Mouse (Mus musculus): ENCODE data around the gene Ccdc125. TPM values are rescaled to one million over a fixed set of nuclear protein-coding genes. Genes with fewer than 3 reads are reported as not detected.

Ccdc125 gene
- polyA plus RNA-seq (2014; fragmentation: Illumina TruSeq; extraction: RNeasy Lipid Tissue Mini Kit (QIAGEN cat#74804); ENCODE audit: insufficient read depth, low read depth, low replicate concordance): 3.2 TPM

GRCm38 (mm10) chr13:100669291-100670022 lies at the start of gene Ccdc125:
TSS of gene Ccdc125 (plus strand) at chr13:100669717.

DNA sequence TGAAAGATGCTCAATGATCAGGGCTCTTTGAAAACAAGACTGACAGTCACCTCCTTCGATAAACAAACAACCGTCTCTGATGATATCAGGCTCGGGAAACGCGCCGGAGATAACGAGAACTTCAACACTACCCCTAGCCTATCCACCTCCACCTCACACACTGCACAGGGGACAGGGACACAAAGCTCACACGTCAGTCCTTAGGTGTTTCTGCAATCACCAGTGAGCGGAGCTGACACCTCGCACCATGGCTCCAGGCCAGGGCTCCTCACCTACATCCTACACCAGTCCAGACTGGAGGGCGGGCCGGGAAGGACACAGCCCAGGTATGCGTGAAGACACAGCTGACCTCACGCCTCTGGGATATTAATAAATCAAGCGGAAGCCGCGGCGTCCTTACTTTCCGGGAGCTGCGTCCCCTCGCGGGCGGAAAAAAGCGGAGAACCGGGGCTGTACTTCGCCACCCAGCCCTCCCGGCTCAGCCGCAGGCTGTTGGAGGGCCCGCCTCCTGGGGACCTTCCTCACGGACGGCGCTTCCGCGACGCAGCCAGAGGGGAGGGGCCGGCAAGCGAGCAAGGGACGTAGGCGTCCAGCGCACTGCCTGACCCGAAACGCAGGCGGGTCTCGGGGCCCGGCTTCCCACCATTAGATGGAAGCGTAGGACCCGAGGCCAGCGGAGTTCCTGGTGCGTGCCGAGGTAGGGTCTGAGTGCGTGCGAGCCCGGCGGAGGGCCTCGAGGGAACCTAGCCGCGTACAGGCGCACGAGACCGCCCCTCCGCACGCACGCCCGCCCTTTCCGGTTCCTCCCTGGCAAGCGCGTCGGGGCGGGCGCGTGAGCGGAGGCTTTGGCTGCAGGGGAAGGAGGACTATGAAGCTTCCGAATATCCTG lies 18.7 kb upstream of the Ccdc125 start, which contains the start of the genes Ak6 and Rad17:
Ak6 (plus strand) TSS at position 430 of the 889 bp plus-strand sequence.
Rad17 (minus strand) TSS at position 502 of the 889 bp plus-strand sequence.

DNA sequence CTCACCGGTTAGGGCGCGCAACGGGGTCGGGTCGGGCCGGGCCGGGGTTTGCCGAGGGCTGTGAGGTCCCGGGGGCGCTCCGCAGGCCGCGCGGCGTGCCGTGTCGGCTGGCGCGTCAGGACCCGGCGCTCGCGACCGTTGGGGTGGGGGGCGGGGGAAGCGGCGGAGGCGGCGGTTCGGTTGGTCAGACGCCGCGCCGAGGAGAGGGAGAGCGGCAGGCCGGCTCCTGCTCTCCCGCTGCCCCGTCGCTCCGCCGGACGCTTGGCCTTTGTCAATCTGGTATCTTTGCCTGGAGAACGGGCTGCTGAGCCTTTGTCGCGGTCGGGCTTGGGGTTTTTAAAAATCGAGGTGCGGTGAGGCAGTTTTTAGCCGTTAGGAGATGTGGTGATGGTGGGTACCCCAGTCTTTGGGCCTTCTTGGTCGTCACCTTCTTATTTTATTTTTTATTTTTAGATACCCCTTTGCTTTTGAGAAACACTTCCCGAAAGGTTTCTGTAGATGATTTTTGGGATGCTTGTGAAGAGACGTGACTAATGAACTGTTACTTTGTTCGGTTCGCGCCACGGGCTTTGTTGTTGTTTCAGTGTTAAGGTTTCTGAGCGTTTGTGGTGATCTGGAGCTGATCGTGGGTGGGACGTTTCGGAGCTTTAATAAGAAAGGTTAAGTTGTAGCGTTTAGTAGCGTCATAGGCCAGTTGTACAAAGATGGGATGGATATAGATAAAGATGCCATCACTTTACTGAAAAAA lies 17.9 kb upstream of the Ccdc125 start, which contains the start of gene Taf9:
Taf9 (plus strand) TSS at position 141 of the 748 bp plus-strand sequence.

DNA sequence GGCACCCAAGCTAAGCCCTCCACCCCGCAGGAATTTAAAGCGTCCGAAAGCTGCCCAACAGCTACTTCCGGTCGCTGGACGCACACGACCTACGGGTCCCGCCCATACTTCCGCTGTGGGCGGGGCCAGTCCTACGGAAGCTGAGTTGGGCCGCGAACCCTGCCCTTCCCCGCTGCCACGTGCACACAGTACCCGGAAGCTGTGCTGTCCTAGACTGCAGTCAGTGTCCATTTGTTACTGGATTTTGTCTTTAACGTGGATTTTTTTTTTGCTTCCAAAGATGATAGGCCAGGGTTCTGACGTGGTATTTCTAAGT lies 61.3 kb downstream of the Ccdc125 start, which contains the start of gene Cdk7:
Cdk7 (minus strand) TSS at position 79 of the 316 bp plus-strand sequence.

GRCm38 (mm10) chr13:100744036-100744744 lies 74.7 kb downstream of the Ccdc125 start, which contains the start of gene Mrps36:
TSS of gene Mrps36 (minus strand) at chr13:100744659.

Other genes with a start within 250 kb of the Ccdc125 start
- gene Naip1, start 216.8 kb upstream of the Ccdc125 start, polyA plus RNA-seq (2014; fragmentation: Illumina TruSeq; extraction: RNeasy Lipid Tissue Mini Kit (QIAGEN cat#74804); ENCODE audit: insufficient read depth, low read depth, low replicate concordance): not detected
- gene Gtf2h2, start 177.1 kb upstream of the Ccdc125 start, polyA plus RNA-seq (2014; fragmentation: Illumina TruSeq; extraction: RNeasy Lipid Tissue Mini Kit (QIAGEN cat#74804); ENCODE audit: insufficient read depth, low read depth, low replicate concordance): 19.5 TPM
- 26.4 TPM for gene Ocln, start 117.0 kb upstream of the Ccdc125 start, polyA plus RNA-seq (2014; fragmentation: Illumina TruSeq; extraction: RNeasy Lipid Tissue Mini Kit (QIAGEN cat#74804); ENCODE audit: insufficient read depth, low read depth, low replicate concordance)
- gene Marveld2, start 52.7 kb upstream of the Ccdc125 start, polyA plus RNA-seq (2014; fragmentation: Illumina TruSeq; extraction: RNeasy Lipid Tissue Mini Kit (QIAGEN cat#74804); ENCODE audit: insufficient read depth, low read depth, low replicate concordance): 5.3 TPM
- 67.1 TPM for gene Ak6, start 18.7 kb upstream of the Ccdc125 start, polyA plus RNA-seq (2014; fragmentation: Illumina TruSeq; extraction: RNeasy Lipid Tissue Mini Kit (QIAGEN cat#74804); ENCODE audit: insufficient read depth, low read depth, low replicate concordance)
- 10.5 TPM for gene Rad17, start 18.7 kb upstream of the Ccdc125 start, polyA plus RNA-seq (2014; fragmentation: Illumina TruSeq; extraction: RNeasy Lipid Tissue Mini Kit (QIAGEN cat#74804); ENCODE audit: insufficient read depth, low read depth, low replicate concordance)
- 3.2 TPM for gene Taf9, start 18.1 kb upstream of the Ccdc125 start, polyA plus RNA-seq (2014; fragmentation: Illumina TruSeq; extraction: RNeasy Lipid Tissue Mini Kit (QIAGEN cat#74804); ENCODE audit: insufficient read depth, low read depth, low replicate concordance)
- 22.9 TPM for gene Cdk7, start 61.2 kb downstream of the Ccdc125 start, polyA plus RNA-seq (2014; fragmentation: Illumina TruSeq; extraction: RNeasy Lipid Tissue Mini Kit (QIAGEN cat#74804); ENCODE audit: insufficient read depth, low read depth, low replicate concordance)
- 61.5 TPM for gene Mrps36, start 74.9 kb downstream of the Ccdc125 start, polyA plus RNA-seq (2014; fragmentation: Illumina TruSeq; extraction: RNeasy Lipid Tissue Mini Kit (QIAGEN cat#74804); ENCODE audit: insufficient read depth, low read depth, low replicate concordance)
- gene Cenph, start 106.2 kb downstream of the Ccdc125 start, polyA plus RNA-seq (2014; fragmentation: Illumina TruSeq; extraction: RNeasy Lipid Tissue Mini Kit (QIAGEN cat#74804); ENCODE audit: insufficient read depth, low read depth, low replicate concordance): 0.64 TPM
- 0.53 TPM for gene Ccnb1, start 116.9 kb downstream of the Ccdc125 start, polyA plus RNA-seq (2014; fragmentation: Illumina TruSeq; extraction: RNeasy Lipid Tissue Mini Kit (QIAGEN cat#74804); ENCODE audit: insufficient read depth, low read depth, low replicate concordance)
- gene Slc30a5, start 163.7 kb downstream of the Ccdc125 start, polyA plus RNA-seq (2014; fragmentation: Illumina TruSeq; extraction: RNeasy Lipid Tissue Mini Kit (QIAGEN cat#74804); ENCODE audit: insufficient read depth, low read depth, low replicate concordance): 29.9 TPM

Data from lung, adult 10 weeks (tissue).